Mouse (Mus musculus) frontal cortex, postnatal 36 days (tissue): ENCODE measurements at regions not wholly inside any gene's neighbourhood (a gene's known extent, or its start where the extent isn't known, plus 50 kb on each side); places are given as distances from the start of the nearest gene placed in this dataset.

Experiments
- DNase-seq, 2 experiments: peaks; one replicate each; pipeline ENCODE4 v3.0.0; 2022; ENCODE audit warnings: low spot score in 2 of 2

DNA sequence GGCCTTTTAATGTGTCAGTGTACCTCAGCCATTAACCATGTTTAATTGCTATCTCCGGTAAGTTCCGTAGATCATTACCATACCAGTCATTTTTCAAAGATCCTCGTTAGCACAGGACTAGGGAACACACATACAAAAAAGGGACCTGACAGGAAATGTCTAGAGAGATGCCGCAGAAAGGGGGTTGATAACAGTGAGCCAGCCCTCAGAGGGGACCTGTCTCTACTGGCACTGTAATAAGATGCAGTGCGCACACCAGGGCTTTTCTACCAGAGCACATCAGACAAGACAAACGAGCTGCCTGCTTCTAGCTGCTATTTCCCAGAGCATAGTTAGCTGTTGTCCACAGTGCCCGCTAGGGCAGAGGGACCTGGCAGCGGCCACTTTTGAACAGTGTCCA lies 199.1 kb downstream of the Sox11 start:
- no peak for DNase-seq

DNA sequence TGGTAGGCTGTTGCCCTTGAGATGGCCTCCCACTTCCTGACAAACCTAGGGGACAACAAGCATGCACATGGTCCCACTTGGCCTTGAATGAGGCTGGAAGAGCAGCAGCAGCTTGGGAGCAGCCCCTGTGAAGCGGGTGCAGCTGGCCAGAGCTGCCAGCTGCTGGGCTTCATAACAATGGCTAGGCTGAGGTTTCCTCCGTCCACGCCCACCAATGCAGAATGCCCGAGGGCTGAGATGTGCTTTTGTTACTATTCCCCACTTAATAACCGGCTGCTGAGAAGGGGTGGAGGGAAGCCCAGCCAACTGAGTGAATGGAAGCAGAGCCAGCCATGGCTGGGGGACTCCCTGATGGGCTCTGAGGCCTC lies 202.1 kb downstream of the Sox11 start:
- no peak for DNase-seq

DNA sequence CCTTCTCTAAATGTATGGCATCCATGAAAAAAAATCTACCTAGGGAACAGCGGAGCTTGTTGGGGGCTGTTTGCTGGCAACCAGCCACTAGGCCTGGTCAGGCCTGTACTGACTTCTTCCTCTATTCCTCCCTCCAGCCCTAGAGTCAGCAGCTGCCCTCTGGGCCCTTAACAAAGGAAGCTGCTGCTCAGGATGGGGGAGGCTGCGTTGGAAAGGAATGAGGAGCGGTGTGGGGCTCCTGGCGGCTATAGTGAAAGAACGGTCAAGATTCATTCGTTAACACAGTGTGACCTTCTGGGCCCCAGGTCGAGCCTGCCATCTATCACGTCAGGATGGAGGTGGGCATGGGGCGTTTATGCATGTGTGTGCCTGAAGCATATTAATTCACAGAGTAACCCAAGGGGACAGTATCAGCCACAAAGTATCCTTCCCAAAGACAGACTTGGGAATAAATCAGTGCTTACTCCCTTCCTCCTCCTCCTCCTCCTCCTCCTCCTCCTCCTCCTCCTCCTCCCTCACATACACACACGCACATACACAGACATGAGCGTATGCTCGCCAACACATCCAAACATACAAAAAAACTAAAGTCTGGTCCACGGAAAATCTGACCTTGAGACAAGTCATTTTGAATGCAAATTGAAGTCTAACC lies 202.6 kb downstream of the Sox11 start:
- no peak for DNase-seq

DNA sequence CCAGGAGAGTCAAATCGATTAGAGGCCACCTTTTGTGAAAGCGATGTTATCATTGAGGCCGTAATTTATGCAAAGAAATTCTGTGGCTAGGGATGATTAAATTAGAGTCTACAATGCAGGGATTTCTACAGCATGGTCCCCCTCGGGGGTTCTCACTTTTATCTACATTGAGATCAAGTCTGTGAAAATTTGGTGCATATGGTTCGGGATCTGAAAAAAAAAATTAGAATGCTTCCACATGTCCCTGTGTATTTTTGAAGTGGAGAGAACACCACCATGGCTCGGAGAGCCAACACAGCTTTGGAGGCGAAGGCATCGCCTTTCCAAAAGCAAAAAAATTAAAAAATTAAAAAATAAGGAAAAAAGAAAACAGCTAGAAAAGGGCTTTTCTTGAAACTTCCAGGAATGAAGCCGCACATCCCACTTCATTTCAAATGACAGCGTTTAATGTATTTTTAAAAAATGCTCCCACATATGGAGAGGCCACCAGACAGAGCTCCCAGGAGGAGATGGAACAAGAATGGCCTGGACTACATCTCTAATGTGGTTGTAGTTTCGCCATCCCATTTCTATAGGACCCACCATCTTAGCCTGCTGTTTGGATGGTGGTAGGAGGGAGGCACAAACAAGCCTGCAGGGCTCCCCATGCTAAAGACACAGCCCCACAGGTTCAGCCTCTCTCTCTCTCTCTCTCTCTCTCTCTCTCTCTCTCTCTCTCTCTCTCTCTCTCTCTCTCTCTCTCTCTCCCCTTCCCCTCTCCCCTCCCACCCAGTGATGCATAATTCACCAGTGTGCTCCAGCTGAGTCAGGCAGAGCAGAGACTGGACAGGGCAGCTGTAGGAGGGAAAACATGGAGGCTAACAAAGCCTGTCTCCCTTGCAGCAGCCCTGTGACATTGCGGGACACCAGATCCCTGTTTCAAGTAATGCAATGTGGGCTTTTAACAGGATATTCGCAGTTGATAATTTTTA lies 203.4 kb downstream of the Sox11 start:
- peak in 1 of 2 experiments; percentile 27 for DNase-seq

DNA sequence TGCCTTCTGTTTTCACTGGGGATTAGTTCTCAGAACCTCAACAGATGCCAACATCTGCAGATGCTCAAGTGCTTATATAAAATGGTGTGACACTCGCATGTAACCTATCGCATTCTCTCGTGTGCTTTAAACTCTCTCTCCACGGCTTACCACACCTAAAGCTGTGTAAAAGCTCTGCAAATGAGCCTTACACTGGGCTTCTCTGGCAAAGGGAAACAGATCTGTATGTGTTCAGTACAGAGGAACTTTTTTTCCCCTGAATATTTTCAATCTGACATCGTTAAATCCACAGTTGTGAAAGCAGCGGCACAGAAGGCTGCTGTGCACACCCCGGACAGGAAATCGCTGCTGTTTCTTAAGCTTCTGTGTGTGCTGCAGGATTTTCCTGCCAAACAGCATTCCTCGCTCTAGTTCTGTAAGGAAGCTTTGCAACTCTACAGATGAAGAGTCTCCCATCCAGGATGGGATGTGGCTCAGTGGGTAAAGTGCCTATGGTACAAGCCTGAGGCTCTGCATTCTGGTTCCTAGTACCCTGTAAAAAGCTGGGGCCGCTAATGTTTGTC lies 206.3 kb downstream of the Sox11 start:
- peak in 1 of 2 experiments; percentile 36 for DNase-seq

DNA sequence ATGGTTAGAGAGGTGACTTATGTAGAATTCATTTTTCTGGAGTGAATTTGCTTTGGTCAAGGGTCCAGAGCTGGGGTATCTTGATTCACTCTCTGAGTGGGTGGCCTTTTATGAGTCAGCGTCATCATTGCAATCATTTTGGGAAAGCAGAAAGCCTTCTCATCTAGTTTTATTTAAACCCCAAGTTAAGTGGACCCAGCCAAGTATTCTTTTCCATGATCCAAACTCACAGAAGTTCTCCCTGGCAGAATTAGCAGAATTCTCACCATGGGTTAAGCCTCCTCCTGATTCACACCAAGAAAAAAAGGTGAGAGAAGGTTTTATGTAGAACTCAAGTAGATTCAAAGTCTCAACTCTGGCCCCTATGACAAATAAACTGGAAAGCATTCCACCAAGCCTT lies 211.8 kb downstream of the Sox11 start:
- no peak for DNase-seq

DNA sequence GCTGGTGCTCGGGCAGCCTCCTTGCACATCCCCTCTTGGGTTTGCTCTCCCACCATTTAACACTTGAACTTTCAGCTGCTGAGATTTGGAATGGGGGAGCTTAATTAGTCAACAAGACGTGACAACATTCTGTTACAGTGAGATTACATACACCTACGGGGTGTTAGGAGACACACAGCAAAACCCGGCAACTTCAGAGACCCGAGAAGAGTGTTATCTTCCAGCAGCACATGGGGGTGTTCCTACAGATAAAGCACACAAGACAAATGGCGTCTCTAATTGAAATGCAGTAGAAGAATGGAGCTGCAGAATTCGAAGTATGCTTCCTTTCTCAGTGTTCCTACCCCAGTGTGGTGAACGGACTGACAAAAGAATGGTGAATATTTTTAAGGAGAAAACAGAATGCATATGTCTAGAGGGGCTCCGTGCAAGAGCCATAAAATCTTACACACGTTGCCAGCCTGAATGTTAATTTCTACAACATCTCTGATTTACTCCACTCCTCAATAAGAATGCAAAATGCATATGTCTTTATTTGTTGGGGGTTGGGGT lies 215.2 kb downstream of the Sox11 start:
- DNase-seq = no peak

DNA sequence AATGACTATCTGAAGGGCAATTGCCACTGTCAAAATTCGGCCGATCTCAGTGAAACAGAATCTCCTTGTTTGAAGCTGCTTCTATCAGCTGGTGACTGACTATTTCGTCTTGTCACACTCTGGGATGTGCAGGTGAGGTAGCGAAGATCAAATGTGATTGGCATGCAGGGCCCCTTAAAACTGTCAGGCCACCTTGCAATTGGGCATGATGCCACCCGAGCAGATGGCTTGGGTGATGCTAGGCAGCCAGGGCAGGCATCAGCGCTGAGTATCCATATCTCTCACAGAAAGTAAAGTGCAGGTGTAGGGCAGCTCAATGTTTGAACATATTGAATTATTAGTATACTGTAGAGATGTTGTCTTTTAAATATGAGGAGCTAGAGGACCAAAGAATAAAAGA lies 223.8 kb downstream of the Sox11 start:
- DNase-seq = no peak

DNA sequence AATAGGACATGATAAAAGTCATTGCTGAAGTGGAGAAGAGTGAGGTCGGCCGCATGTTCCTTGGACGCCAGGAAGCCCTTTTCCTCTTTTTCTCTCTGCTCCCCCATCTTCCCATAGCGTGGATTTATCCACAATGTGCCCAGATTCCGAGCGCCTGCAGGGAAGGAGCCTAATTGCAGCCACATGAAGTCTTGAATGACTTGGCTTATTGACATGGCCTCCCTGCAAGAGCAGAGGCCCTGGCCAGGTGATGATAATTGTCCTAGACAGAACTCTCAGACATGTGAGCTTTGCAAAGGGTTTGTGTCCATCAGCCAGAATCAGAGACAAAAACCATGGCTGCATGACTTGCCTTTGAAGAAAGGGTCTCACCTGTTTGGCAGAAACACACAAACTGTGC lies 227.0 kb downstream of the Sox11 start:
- no peak for DNase-seq

DNA sequence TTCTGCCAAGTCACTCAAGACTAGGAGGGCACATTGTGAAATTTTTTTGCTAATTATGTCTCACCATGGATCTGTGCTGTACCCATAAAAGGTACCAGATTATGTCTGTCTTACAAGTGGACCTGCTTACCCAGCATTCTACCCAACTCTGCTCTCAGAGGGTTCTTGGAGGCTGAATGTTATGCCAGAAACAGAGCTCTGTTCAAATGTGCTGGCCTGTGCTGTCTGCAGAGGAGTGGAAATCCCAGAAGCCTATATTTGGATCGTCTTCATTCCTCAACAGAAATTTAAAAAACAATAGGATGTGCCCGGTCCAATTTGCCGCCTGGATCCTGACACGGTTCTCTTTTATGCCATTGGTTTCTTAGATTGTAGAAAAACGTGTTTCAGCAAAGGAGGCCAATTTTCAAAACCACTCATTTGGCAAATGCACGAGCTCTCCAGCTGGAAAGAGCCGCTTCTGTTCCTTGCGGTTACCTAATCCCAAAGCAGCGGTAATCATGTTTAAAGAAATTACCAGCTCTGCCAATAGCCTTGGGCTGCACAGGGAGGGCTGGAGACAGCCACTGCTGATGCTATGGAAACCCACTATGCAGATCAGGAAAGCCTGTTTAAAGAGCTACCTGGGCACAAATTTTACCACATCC lies 237.3 kb downstream of the Sox11 start:
- peak; percentile 19 to 63 for DNase-seq

DNA sequence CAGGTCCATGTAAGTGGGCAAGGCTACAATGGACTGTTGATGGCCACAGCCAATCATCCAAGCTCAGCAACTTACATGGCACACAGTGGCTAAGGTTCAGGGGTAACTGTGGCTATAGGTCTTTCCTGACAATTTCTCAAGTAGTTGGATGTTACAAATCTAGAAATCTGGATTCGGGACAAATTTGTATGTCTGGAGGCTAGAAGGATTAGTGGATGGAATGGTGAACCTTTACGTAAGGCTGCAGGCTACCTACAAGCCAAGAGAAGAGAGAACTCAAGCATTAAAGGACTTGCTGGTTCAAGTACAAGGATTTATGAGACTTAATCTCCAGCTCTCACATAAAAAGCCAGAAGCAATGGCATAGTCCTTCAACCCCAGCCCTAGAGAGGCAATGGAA lies 239.4 kb downstream of the Sox11 start:
- DNase-seq = no peak

DNA sequence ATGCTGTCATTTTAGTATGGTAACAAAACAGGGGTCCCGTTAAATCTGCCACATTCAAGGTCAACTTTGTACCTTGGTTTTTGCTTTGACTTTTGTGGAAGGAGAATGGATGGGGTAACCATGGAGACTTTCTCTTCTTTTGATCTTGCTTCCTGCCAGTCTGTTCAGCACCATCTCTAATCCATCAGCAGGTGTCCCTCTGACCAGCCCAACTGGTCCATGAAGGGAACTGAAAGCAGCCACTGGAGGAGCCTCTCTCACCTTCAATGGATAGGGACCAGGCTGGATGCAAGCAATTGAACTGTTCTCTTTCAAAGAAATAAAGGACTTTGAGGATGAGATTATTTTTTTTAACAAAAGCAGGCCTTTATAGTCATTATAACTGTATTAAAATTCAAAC lies 253.2 kb downstream of the Sox11 start:
- DNase-seq = no peak

DNA sequence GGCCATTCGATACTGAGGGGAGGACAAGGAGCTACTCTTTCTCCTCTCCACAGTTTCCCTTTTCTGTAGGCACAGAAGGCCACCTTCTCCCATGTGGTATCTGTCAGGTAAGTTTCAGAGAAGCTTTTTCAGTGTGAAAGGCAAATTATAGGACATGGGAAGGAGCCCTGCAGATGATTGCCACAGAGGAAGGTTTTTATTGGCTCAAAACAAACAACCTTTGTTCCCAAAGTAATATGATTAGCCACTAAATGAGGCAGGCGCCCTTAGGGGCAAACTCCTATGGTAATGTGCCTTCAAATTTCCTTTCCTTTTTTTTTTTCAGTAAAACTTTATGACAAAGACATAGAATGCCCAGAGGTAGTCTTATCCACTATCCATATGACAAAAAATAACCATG lies 256.5 kb downstream of the Sox11 start:
- no peak for DNase-seq

DNA sequence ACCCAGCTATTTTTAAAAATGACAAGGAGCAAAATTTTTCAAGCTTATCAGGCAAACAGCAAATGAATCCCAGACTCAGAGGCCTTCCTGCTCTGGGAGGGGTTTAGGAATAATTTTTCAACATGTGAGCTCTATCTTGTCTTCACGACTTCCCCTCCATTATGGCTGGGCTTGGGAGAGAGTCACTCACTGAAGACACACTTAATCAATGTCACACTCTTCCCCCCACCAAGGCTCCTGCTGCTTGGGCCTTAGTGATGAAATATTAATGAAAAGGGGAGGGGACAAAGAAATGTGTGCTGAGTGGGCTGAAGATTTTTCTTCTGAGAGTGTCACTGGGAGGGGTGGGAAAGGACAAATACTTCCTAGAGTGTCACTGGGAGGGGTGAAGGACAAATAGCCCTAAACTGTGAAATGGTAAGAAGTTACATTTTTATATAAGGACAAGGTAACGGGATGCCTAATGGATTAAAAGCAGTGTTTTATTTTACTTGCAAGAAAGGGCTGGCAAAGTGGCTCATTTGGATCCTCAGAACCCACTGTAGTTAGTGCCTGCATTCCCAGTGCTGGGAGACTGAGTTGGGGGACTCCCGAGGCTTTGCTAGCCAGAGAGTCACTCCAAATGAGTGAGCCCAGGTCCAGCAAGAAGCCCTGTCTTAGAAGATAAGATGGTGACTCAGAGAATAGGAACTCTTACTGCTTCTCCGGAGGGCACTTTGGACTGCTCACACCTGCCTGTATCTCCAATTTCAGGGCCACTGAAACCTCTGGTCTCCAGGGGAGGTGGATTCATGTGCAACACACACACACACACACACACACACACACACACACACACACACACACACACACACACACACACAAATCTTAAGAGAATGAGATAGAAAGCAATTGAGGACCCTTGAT lies 258.5 kb downstream of the Sox11 start:
- DNase-seq = no peak

DNA sequence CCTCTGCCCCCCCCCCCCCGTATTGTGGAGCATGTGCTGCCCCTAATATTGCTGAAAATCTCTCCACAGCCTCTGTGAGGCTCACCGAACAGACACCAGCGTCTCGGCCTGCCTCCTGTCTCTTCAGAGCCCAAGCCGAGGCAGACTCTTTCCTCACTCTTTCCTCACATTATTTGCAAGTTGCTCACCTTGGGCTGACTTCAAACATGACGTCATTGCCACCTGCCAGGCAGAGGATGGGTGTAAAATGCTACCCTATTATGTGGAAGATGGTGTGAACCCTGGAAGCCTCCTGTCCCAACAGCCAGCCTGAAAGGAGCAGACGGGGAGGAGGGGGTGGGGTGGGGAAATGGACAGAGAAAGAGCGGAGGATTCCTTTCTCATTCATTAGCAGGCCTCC lies 259.3 kb downstream of the Sox11 start:
- peak; percentile 21 to 24 for DNase-seq

DNA sequence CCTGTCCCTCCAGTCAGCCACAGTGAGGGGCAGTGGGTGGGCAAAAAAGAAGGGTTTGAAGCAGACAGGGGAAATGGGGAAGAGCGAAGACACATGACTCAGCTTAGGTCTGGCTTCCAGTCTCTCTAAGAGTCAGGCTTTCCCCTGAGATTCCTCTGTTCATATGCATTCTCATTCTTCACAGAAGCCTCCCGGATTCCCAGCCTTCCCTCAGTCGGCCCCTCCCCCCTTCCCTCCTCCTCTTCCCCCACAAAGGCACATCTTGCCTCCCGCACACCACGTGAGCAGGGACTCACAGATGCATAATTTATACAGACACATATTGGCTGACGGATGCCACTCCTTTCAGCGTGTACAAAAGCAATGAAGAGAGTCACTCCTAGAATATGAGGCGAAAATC lies 259.8 kb downstream of the Sox11 start:
- DNase-seq = peak; percentile 65 to 71

DNA sequence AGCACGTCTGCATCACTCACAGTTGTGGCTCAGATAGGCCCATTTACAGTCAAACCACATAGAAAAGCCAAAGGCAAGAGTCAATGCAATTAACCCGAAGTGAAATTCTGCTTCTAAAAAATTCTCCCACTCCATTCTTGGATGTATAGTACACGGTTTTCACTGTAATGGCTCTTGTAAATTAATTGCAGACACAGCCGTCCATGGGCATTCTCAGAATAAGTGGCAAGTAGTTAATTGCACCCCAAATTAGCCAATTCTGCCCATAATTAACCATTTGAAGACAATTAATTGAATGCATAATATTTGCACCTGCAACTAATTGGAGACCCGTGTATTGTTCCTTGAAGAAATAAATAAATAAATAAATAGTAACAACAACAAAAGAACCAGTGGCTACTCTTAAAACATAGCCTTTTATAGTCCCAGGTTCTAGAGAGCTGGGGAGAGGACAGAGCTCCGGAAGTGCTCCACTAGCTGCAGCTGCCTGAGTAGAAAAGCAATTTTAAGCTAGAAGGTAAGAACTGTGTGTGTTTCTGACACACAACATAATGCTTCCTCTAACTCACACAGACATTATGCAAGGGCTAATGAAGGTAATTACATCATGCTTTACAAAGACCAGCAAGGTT lies 266.2 kb downstream of the Sox11 start:
- no peak for DNase-seq

DNA sequence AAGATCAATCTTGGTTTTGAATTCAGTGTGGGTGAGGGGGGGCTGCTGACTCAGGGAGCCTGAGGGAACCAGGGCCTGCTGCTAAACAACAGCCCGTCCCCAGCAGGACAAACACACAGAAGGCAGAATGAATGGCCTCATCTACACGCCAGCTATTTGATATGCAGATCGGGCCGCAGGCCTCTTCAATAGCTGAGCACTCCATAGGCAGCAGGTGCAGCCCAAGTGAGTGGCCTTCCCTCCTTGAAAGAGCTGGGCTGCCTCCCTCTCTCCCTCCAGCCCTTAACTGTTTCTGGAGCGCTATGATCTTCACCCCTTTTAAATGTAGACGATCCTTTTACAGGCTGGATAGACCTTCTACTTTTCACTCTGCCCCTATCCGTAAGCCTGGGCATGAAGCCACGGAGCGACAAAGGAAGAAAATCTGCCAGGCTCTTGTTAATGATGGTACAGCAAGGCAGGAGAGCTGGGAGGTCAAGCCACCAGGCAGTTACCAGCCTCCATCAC lies 277.3 kb downstream of the Sox11 start:
- DNase-seq = no peak

DNA sequence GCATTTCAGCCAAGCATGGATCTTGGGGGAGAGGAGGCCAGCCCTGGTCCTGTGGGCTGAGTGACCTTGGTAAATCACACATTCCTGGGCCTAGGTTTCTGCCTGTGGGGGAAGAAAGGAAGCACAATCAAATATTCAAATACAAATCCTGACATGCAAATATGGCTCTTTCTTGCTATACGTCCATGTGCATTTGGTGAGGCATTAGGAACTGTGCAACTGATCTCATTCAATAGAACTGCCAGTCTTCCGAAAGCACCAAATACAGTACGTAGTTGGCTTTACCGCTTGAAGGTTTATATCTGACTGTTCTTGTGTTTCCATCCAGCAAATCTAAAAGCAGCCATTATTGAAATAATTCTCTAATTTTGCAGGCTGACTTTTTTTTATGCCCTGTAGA lies 278.9 kb downstream of the Sox11 start:
- no peak for DNase-seq

DNA sequence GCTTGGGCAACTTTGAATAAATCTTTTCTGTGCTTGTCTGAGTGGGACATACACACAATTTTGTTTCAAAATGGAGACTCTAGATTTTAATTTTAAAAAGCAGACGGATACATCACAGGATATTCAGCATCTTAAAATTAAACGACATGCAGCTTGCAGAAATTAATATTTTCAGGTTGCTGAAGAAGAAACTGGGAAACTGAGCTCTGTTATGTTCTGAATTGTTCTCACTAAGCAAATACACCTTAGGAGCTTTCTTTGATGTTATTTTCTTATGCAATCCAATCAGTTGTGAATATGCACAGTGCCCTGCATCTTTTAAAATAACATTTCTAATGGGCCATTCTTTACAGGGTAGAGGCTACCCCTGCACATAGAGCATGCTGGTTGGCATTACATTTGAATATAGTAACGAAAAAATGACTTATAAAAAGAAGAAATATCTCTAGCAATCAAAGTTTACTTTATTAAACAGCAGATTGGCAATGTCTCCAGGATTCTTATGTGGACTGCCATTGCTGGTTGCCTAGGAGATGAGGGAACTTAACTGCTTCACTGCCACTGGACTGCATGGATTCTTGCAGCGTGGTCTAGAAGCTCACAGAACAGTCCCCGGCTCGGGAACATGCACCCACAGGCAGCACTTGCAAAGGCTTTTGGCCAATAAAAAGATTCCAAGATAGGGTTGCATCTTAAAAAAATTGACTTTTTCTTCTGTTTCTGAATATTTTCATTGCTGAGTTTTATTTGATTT lies 279.7 kb downstream of the Sox11 start:
- no peak for DNase-seq
